Comparison of ENCODE assay signal across 12 mouse cellular contexts in the genomic region with DNA sequence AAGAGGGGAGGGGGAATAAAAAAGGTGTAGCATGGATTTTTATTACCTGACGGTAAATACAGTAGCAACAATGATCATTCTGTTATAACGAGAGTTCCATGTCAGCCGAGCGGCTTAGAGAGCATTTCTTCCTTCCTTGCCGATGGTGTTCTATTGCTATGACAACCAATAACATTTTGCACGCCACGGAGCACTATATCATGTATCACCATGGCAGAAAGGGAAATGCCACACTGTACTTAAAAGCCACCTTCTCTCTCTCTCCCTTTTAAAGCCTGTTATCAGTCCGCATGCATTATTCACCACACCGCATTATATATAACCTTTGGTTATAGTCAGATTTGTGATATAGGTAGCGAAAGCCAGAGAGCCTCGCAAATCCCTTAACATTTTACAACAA.
DNase-seq lines count a peak whose midpoint lies in the region; ATAC-seq and TF ChIP-seq lines count a peak whose summit lies in the region.
"Had no signal": no experiment of that assay in that cellular context is flagged by ENCODE, and none has a peak within 500 bp of the region (broad histone marks: within the 10 kb centered on the region; RNA-seq: fewer than 3 reads in every experiment).

No protein-coding gene starts in this region.

- TF ChIP-seq POLR2A in MEL (IDR thresholded peaks at IDR 0.05; ENCODE audit: control insufficient read depth in 1 of 2, insufficient read depth in 1 of 2, low read depth in 1 of 2, low read length in 2 of 2, poor library complexity in 1 of 2) = no peak

- H3K4me1 ChIP-seq in heart, embryonic 15.5 days (replicated peaks) = peaks cover 26% of the 10 kb centered on the region
- no peaks in the 10 kb centered on the region for H3K4me1 ChIP-seq in MEL (ENCODE audit: control insufficient read depth in 1 of 2, insufficient read depth in 2 of 2, low read length in 2 of 2)
- peaks cover 24% of the 10 kb centered on the region for H3K4me1 ChIP-seq in forebrain, postnatal 0 days (ENCODE audit: insufficient read depth)

- no peak for TF ChIP-seq RAD21 in MEL (IDR thresholded peaks at IDR 0.05; ENCODE audit: low read depth, low read length)

- no peak for DNase-seq in heart, adult 18-20 months
- DNase-seq in MEL (ENCODE audit: low read depth, low spot score) (peak; percentile 12), liver (no peak)
- peak; percentile 73 for DNase-seq in forebrain, postnatal 0 days
- peak; percentile 33 for DNase-seq in mesoderm, embryonic 11.5 days (ENCODE audit: low read depth, low spot score)
- no peak for DNase-seq in spleen, postnatal 14 days (ENCODE audit: low spot score in 2 of 2)
- DNase-seq in adrenal gland, adult (ENCODE audit: inconsistent age in 2 of 2, low spot score in 1 of 2) = no peak
- DNase-seq: cerebellum, postnatal 25 days; heart, postnatal 4 days; thymus, postnatal 25 days had no signal

- no peaks in the 10 kb centered on the region for H3K79me2 ChIP-seq in MEL (ENCODE audit: control insufficient read depth, insufficient read depth, low read length, poor library complexity)

- TF ChIP-seq EP300 in MEL (IDR thresholded peaks at IDR 0.05; ENCODE audit: low read depth in 1 of 2, low read length in 2 of 2) = no peak

- H3K36me3 ChIP-seq in heart, embryonic 15.5 days = no peaks in the 10 kb centered on the region
- H3K36me3 ChIP-seq in MEL (ENCODE audit: control insufficient read depth in 1 of 2, insufficient read depth in 2 of 2, low read length in 2 of 2) = no peaks in the 10 kb centered on the region
- H3K36me3 ChIP-seq in forebrain, postnatal 0 days (ENCODE audit: insufficient read depth) = no peaks in the 10 kb centered on the region

- TF ChIP-seq CTCF in MEL (IDR thresholded peaks at IDR 0.05 in 2 of 3, conservative IDR thresholded peaks at IDR 0.05 in 1 of 3; ENCODE audit: control insufficient read depth in 1 of 3, insufficient read depth in 1 of 3, low read depth in 2 of 3, low read length in 3 of 3, poor library complexity in 1 of 3, severe bottlenecking in 1 of 3) = no peak
- TF ChIP-seq CTCF in forebrain, postnatal 0 days (IDR thresholded peaks at IDR 0.05; ENCODE audit: low read depth) = no peak

- no peak overlapping the region for H3K9ac ChIP-seq in heart, embryonic 15.5 days
- no peak overlapping the region for H3K9ac ChIP-seq in MEL (ENCODE audit: control insufficient read depth, low read depth, low read length, poor library complexity, severe bottlenecking)
- no peak overlapping the region for H3K9ac ChIP-seq in forebrain, postnatal 0 days

- 72% methylated on average over 11 of the region's 11 CpGs for WGBS in heart, embryonic 15.5 days
- WGBS in forebrain, postnatal 0 days = 38% methylated on average over 11 of the region's 11 CpGs

- no peaks in the 10 kb centered on the region for H3K27me3 ChIP-seq in heart, embryonic 15.5 days
- H3K27me3 ChIP-seq in MEL (ENCODE audit: control insufficient read depth in 1 of 2, insufficient read depth in 2 of 2, low read length in 2 of 2) = no peaks in the 10 kb centered on the region
- H3K27me3 ChIP-seq in forebrain, postnatal 0 days (ENCODE audit: insufficient read depth, low read length) = no peaks in the 10 kb centered on the region

- H3K9me3 ChIP-seq in heart, embryonic 15.5 days (replicated peaks) = no peaks in the 10 kb centered on the region
- no peaks in the 10 kb centered on the region for H3K9me3 ChIP-seq in MEL (replicated peaks; ENCODE audit: insufficient read depth, low read length)
- H3K9me3 ChIP-seq in forebrain, postnatal 0 days (ENCODE audit: low read length) = no peaks in the 10 kb centered on the region

- peak overlapping the region; percentile 21; the same call in 1 of the 2 replicates for H3K27ac ChIP-seq in heart, embryonic 15.5 days
- H3K27ac ChIP-seq in MEL (ENCODE audit: control insufficient read depth, low read depth, low read length) = no peak overlapping the region
- peak overlapping the region; percentile 46; the same call in 1 of the 2 replicates for H3K27ac ChIP-seq in forebrain, postnatal 0 days (ENCODE audit: low read depth, low read length)

- H3K4me3 ChIP-seq in heart, embryonic 15.5 days = no peak overlapping the region
- H3K4me3 ChIP-seq in MEL (ENCODE audit: control insufficient read depth in 1 of 2, insufficient read depth in 1 of 2, low read depth in 2 of 2, low read length in 2 of 2) = no peak overlapping the region
- no peak overlapping the region for H3K4me3 ChIP-seq in forebrain, postnatal 0 days (ENCODE audit: low read depth, low read length)
- H3K4me3 ChIP-seq: erythroblast, embryonic 14.5 days had no signal

- H3K4me2 ChIP-seq in heart, embryonic 15.5 days = no peak overlapping the region
- H3K4me2 ChIP-seq in forebrain, postnatal 0 days (ENCODE audit: low read depth) = peak overlapping the region; percentile 29

- no peak for ATAC-seq in heart, embryonic 15.5 days (replicated peaks; ENCODE audit: insufficient number of reproducible peaks, insufficient read depth, low FRiP score, low read depth)
- peak; percentile 89 for ATAC-seq in forebrain, postnatal 0 days

TF ChIP-seq in MEL, 35 proteins besides CTCF, POLR2A, EP300 and RAD21:
- TF ChIP-seq POLR2AphosphoS5 (IDR thresholded peaks at IDR 0.05; ENCODE audit: borderline replicate concordance, low read depth, low read length) (no peak), KAT2A (conservative IDR thresholded peaks at IDR 0.05; ENCODE audit: low read depth, low read length) (no peak)

Comparison
In these comparisons a context has a peak if more than half of its experiments do, and no peak if none do; other contexts are left out.
1. DNase-seq: peak in MEL (single experiment), forebrain, postnatal 0 days (single experiment) and mesoderm, embryonic 11.5 days (single experiment); none in heart, adult 18-20 months (0 of 2), liver (single experiment), spleen, postnatal 14 days (0 of 2) and adrenal gland, adult (0 of 2).